Mouse (Mus musculus) G1E (cell line): ENCODE results near the gene Hoxb3.

ENCODE experiments used
- CTCF ChIP-seq: IDR thresholded peaks from 2 replicates; pipeline ENCODE4 v1.5.1; 2012; ENCODE audit warnings: low read depth, low read length, inconsistent platforms, mixed read lengths
- GATA2 ChIP-seq: IDR thresholded peaks from 2 replicates; pipeline ENCODE4 v1.6.1; 2012; ENCODE audit warnings: low read depth, low read length, inconsistent platforms, borderline replicate concordance
- POLR2AphosphoS5 ChIP-seq: IDR thresholded peaks from 2 replicates; pipeline ENCODE4 v1.6.1; 2012; ENCODE audit warnings: low read depth, low read length, inconsistent platforms; ENCODE audit not compliant: insufficient replicate concordance
- TAL1 ChIP-seq: conservative IDR thresholded peaks from 2 replicates; pipeline ENCODE4 v1.6.1; 2012; ENCODE audit warnings: low read depth, low read length, inconsistent platforms, mixed read lengths

DNA sequence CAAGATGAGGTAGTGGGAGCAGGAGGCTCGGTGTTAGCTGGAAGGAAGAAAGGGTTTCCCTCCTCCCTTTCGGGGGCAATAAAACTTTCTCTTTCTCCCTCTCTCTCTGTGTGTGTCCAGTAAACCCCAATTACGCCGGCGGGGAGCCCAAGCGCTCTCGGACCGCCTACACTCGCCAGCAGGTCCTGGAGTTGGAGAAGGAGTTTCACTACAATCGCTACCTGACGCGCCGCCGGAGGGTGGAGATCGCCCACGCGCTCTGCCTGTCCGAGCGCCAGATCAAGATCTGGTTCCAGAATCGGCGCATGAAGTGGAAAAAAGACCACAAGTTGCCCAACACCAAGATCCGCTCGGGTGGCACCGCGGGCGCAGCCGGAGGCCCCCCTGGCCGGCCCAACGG, 3.2 kb upstream of the Hoxb3 start:
- TF ChIP-seq CTCF (no peak), POLR2AphosphoS5 (no peak), GATA2 (no peak), TAL1 (no peak)
